8 mouse cellular contexts compared by ENCODE assay signal in genomic region chr10:127069281-127070189, GRCm38 (mm10). TPM values are rescaled to one million over a fixed set of nuclear protein-coding genes. Genes with fewer than 3 reads are reported as not detected.
A peak's percentile ranks its signal among the peaks of the same experiment; 100 is the strongest.
DNase-seq lines count a peak whose midpoint lies in the region; ATAC-seq and TF ChIP-seq lines count a peak whose summit lies in the region.

No protein-coding gene starts in this region.

- peak; percentile 86 for ATAC-seq in hindbrain, embryonic 15.5 days (ENCODE audit: low FRiP score, low read depth)
- peak; percentile 82 for ATAC-seq in midbrain, embryonic 14.5 days (ENCODE audit: low FRiP score, low TSS enrichment)

- H3K9me3 ChIP-seq in hindbrain, embryonic 15.5 days: no peaks in the 10 kb centered on the region
- H3K9me3 ChIP-seq in midbrain, embryonic 14.5 days (ENCODE audit: control insufficient read depth, low read length): no peaks in the 10 kb centered on the region

- no peaks in the 10 kb centered on the region for H3K36me3 ChIP-seq in heart, adult 2 months (ENCODE audit: control insufficient read depth, insufficient read depth, low read length)
- H3K36me3 ChIP-seq in hindbrain, embryonic 15.5 days: peaks cover 34% of the 10 kb centered on the region
- peaks cover 38% of the 10 kb centered on the region for H3K36me3 ChIP-seq in midbrain, embryonic 14.5 days (ENCODE audit: control insufficient read depth, insufficient read depth, low read length)

- peak overlapping the region; percentile 90 for H3K4me3 ChIP-seq in heart, adult 2 months
- H3K4me3 ChIP-seq in cortical plate, adult 2 months (ENCODE audit: insufficient read depth, low read length): peak overlapping the region; percentile 69
- H3K4me3 ChIP-seq in hindbrain, embryonic 15.5 days: peak overlapping the region; percentile 53
- peak overlapping the region; percentile 54 for H3K4me3 ChIP-seq in midbrain, embryonic 14.5 days (replicated peaks; ENCODE audit: low read depth, low read length)

- peak overlapping the region; percentile 90 for H3K9ac ChIP-seq in heart, adult 2 months (ENCODE audit: low read depth, low read length)
- H3K9ac ChIP-seq in hindbrain, embryonic 15.5 days: peak overlapping the region; percentile 60
- H3K9ac ChIP-seq in midbrain, embryonic 14.5 days (replicated peaks; ENCODE audit: low read length): peak overlapping the region; percentile 74

- no peak for DNase-seq in heart, adult 2 months
- DNase-seq in heart, postnatal 4 days: no peak
- peak; percentile 50 for DNase-seq in 416B (ENCODE audit: low read depth)
- peak; percentile 89 for DNase-seq in midbrain, embryonic 14.5 days
- no peak for DNase-seq in adrenal gland, postnatal 14 days
- DNase-seq in kidney, postnatal 14 days: no peak

- no peaks in the 10 kb centered on the region for H3K27me3 ChIP-seq in heart, adult 2 months (ENCODE audit: control insufficient read depth, insufficient read depth, low read length)
- no peaks in the 10 kb centered on the region for H3K27me3 ChIP-seq in hindbrain, embryonic 15.5 days
- no peaks in the 10 kb centered on the region for H3K27me3 ChIP-seq in midbrain, embryonic 14.5 days (ENCODE audit: control insufficient read depth, insufficient read depth, low read length)

- H3K79me2 ChIP-seq in heart, adult 2 months (replicated peaks; ENCODE audit: control insufficient read depth, insufficient read depth, low read length): no peaks in the 10 kb centered on the region

- TF ChIP-seq EP300 in heart, adult 2 months (IDR thresholded peaks at IDR 0.05; ENCODE audit: insufficient read depth, low read depth, low read length): no peak

- peak overlapping the region; percentile 84 for H3K27ac ChIP-seq in heart, adult 2 months
- no peak overlapping the region; the same call in 1 of the 2 replicates for H3K27ac ChIP-seq in cortical plate, adult 2 months (ENCODE audit: insufficient read depth, low read length)
- H3K27ac ChIP-seq in hindbrain, embryonic 15.5 days (replicated peaks): peak overlapping the region; percentile 91
- H3K27ac ChIP-seq in midbrain, embryonic 14.5 days (replicated peaks; ENCODE audit: low read depth, low read length): peak overlapping the region; percentile 85

- H3K4me2 ChIP-seq in hindbrain, embryonic 15.5 days: peak overlapping the region; percentile 96
- H3K4me2 ChIP-seq in midbrain, embryonic 14.5 days (ENCODE audit: low read length): peak overlapping the region; percentile 95

- intact Hi-C loops in heart, adult 2 months (cut with DNase I): loop anchor here (10.0 kb wide), 1 partner anchor 1675 kb away; the partner anchor contains the start of genes Dgka and Pym1

- WGBS in heart, adult 2 months: 4% methylated on average over 30 of the region's 30 CpGs
- 7% methylated on average over 30 of the region's 30 CpGs for WGBS in hindbrain, embryonic 15.5 days
- 6% methylated on average over 30 of the region's 30 CpGs for WGBS in midbrain, embryonic 14.5 days

- no peak for TF ChIP-seq POLR2A in heart, adult 2 months (IDR thresholded peaks at IDR 0.05; ENCODE audit: insufficient read depth, low read depth, low read length)
- TF ChIP-seq POLR2A in cortical plate, adult 2 months (IDR thresholded peaks at IDR 0.05; ENCODE audit: extremely low read depth, insufficient read depth, low read length): no peak; the same call in 1 of the 2 replicates

- no peak for TF ChIP-seq CTCF in heart, adult 2 months (IDR thresholded peaks at IDR 0.05)
- no peak for TF ChIP-seq CTCF in cortical plate, adult 2 months (IDR thresholded peaks at IDR 0.05; ENCODE audit: extremely low read depth, insufficient read depth, low read length)

- H3K4me1 ChIP-seq in heart, adult 2 months (ENCODE audit: control insufficient read depth, insufficient read depth, low read length): peaks cover 5% of the 10 kb centered on the region
- peaks cover under 1% of the 10 kb centered on the region; the same call in 1 of the 2 replicates for H3K4me1 ChIP-seq in cortical plate, adult 2 months (ENCODE audit: control insufficient read depth, insufficient read depth, low read length)
- peaks cover 37% of the 10 kb centered on the region for H3K4me1 ChIP-seq in hindbrain, embryonic 15.5 days (replicated peaks)
- peaks cover 20% of the 10 kb centered on the region for H3K4me1 ChIP-seq in midbrain, embryonic 14.5 days (ENCODE audit: control insufficient read depth, insufficient read depth, low read length)

RNA-seq across cellular contexts. Expression of gene Tspan31, which starts 0.5 kb away (rescaled TPM):
- total RNA-seq in heart, adult 2 months (2021): 10 to 100 TPM; 39.3 to 51.0 TPM
- 67.6 and 130 TPM in 2 replicates for polyA plus RNA-seq in heart, adult 2 months (2012; rRNA removed)
- 10 to 100 TPM; 49.2 to 49.7 TPM for total RNA-seq in heart, postnatal 4 days (2021)
- 81.3 and 88.3 TPM in 2 replicates for polyA plus RNA-seq in cortical plate, adult 2 months (2012; rRNA removed)
- polyA plus RNA-seq in hindbrain, embryonic 15.5 days (2015; fragmentation: Nextera tagmentation; extraction: Ambion mirVana): 120 and 123 TPM in 2 replicates
- polyA plus RNA-seq in midbrain, embryonic 14.5 days (2014; fragmentation: Nextera tagmentation; extraction: Ambion mirVana): 67.7 and 71.7 TPM in 2 replicates
- total RNA-seq in adrenal gland, postnatal 14 days (2021): 76.3 and 96.5 TPM in 2 replicates

RNA-seq across cellular contexts. Expression of gene Agap2, which starts 5.5 kb away (rescaled TPM):
- 1 to 10 TPM; 5.0 to 5.5 TPM for total RNA-seq in heart, adult 2 months (2021)
- polyA plus RNA-seq in heart, adult 2 months (2012; rRNA removed): 2.9 and 4.8 TPM in 2 replicates
- total RNA-seq in heart, postnatal 4 days (2021): 1 to 10 TPM; 2.1 to 2.8 TPM
- 383 and 414 TPM in 2 replicates for polyA plus RNA-seq in cortical plate, adult 2 months (2012; rRNA removed)
- 4.0 and 4.9 TPM in 2 replicates for polyA plus RNA-seq in hindbrain, embryonic 15.5 days (2015; fragmentation: Nextera tagmentation; extraction: Ambion mirVana)
- 8.1 and 13.1 TPM in 2 replicates for polyA plus RNA-seq in midbrain, embryonic 14.5 days (2014; fragmentation: Nextera tagmentation; extraction: Ambion mirVana)
- total RNA-seq in adrenal gland, postnatal 14 days (2021): 6.9 and 14.3 TPM in 2 replicates

RNA-seq across cellular contexts. Expression of gene Cdk4, which starts 6.2 kb away (rescaled TPM):
- 10 to 100 TPM; 77.8 to 83.0 TPM for total RNA-seq in heart, adult 2 months (2021)
- polyA plus RNA-seq in heart, adult 2 months (2012; rRNA removed): 110 and 139 TPM in 2 replicates
- total RNA-seq in heart, postnatal 4 days (2021): 100 to 1,000 TPM; 289 to 314 TPM
- 134 and 139 TPM in 2 replicates for polyA plus RNA-seq in cortical plate, adult 2 months (2012; rRNA removed)
- polyA plus RNA-seq in hindbrain, embryonic 15.5 days (2015; fragmentation: Nextera tagmentation; extraction: Ambion mirVana): 743 and 831 TPM in 2 replicates
- polyA plus RNA-seq in midbrain, embryonic 14.5 days (2014; fragmentation: Nextera tagmentation; extraction: Ambion mirVana): 1,072 and 1,231 TPM in 2 replicates
- 242 and 253 TPM in 2 replicates for total RNA-seq in adrenal gland, postnatal 14 days (2021)

RNA-seq across cellular contexts. Expression of gene March9, which starts 9.6 kb away (rescaled TPM):
- 1 to 10 TPM; 2.8 to 3.1 TPM for total RNA-seq in heart, adult 2 months (2021)
- polyA plus RNA-seq in heart, adult 2 months (2012; rRNA removed): 2.5 and 2.7 TPM in 2 replicates
- total RNA-seq in heart, postnatal 4 days (2021): 1 to 10 TPM; 1.7 to 1.8 TPM
- polyA plus RNA-seq in cortical plate, adult 2 months (2012; rRNA removed): 11.8 TPM in 2 replicates
- polyA plus RNA-seq in hindbrain, embryonic 15.5 days (2015; fragmentation: Nextera tagmentation; extraction: Ambion mirVana): 7.3 and 8.4 TPM in 2 replicates
- polyA plus RNA-seq in midbrain, embryonic 14.5 days (2014; fragmentation: Nextera tagmentation; extraction: Ambion mirVana): 11.8 and 17.4 TPM in 2 replicates
- total RNA-seq in adrenal gland, postnatal 14 days (2021): 6.2 and 8.0 TPM in 2 replicates

RNA-seq across cellular contexts. Expression of gene Cyp27b1, which starts 21.5 kb away (rescaled TPM):
- total RNA-seq in heart, adult 2 months (2021): under 1 TPM in 1 of 2 experiments, not detected in 1; 0.10 TPM
- polyA plus RNA-seq in heart, adult 2 months (2012; rRNA removed): 0.12 and 0.35 TPM in 2 replicates
- total RNA-seq in heart, postnatal 4 days (2021): under 1 TPM in 1 of 2 experiments, not detected in 1; 0.45 TPM
- 0.67 and 0.78 TPM in 2 replicates for polyA plus RNA-seq in cortical plate, adult 2 months (2012; rRNA removed)
- polyA plus RNA-seq in hindbrain, embryonic 15.5 days (2015; fragmentation: Nextera tagmentation; extraction: Ambion mirVana): 0.21 and 0.26 TPM in 2 replicates
- polyA plus RNA-seq in midbrain, embryonic 14.5 days (2014; fragmentation: Nextera tagmentation; extraction: Ambion mirVana): not detected in 2 replicates
- total RNA-seq in adrenal gland, postnatal 14 days (2021): 0.26 and 0.41 TPM in 2 replicates

Comparison
In these comparisons a context has a peak if more than half of its experiments do, and no peak if none do; other contexts are left out.
1. DNase-seq: peak in 416B (single experiment) and midbrain, embryonic 14.5 days (single experiment); none in heart, adult 2 months (0 of 2), heart, postnatal 4 days (single experiment), adrenal gland, postnatal 14 days (single experiment) and kidney, postnatal 14 days (single experiment).
2. RNA of gene Agap2, which starts 5.5 kb away (polyA plus RNA-seq): 383 to 414 TPM in cortical plate, adult 2 months; 8.1 to 13.1 TPM in midbrain, embryonic 14.5 days, 2.9 to 4.8 TPM in heart, adult 2 months and 4.0 to 4.9 TPM in hindbrain, embryonic 15.5 days; every median in the first group is over 10 times any median in the second.
3. Peak in every context shown above with its lines, with median percentiles within 50 percentile points of each other: H3K4me3 ChIP-seq and H3K9ac ChIP-seq.